Mouse (Mus musculus) CH12.LX (cell line): ENCODE measurements at regions not wholly inside any gene's neighbourhood (a gene's known extent, or its start where the extent isn't known, plus 50 kb on each side); places are given as distances from the start of the nearest gene placed in this dataset.

ENCODE experiments used
- DNase-seq: peaks from one replicate; pipeline ENCODE4 v3.0.0-alpha.2; 2013; ENCODE audit errors: extremely low read depth
- H3K27ac ChIP-seq: 2 replicates; pipeline ENCODE4 v1.5.1; 2012; ENCODE audit warnings: low read depth, mild to moderate bottlenecking, control low read depth, moderate library complexity; ENCODE audit not compliant: insufficient read depth
- H3K27me3 ChIP-seq: replicated peaks from 2 replicates; pipeline ENCODE3; 2012; ENCODE audit warnings: inconsistent platforms
- H3K36me3 ChIP-seq, 2 experiments: replicated peaks in 1 of 2; 2 replicates each; pipeline versions ENCODE3 to v1.6.1; 2012; ENCODE audit warnings: inconsistent platforms in 1 of 2, low read length in 1 of 2, mild to moderate bottlenecking in 1 of 2, mixed read lengths in 1 of 2, moderate library complexity in 1 of 2; ENCODE audit not compliant: control insufficient read depth in 1 of 2, insufficient read depth in 1 of 2
- H3K4me1 ChIP-seq, 2 experiments: 2 replicates each; pipeline ENCODE4 v1.6.1; 2012; ENCODE audit warnings: inconsistent platforms in 1 of 2, moderate library complexity in 1 of 2; ENCODE audit not compliant: insufficient read depth in 2 of 2, control insufficient read depth in 1 of 2
- H3K4me2 ChIP-seq: 2 replicates; pipeline ENCODE4 v1.6.1; 2012; ENCODE audit warnings: low read depth, mild to moderate bottlenecking, control low read depth; ENCODE audit not compliant: poor library complexity, insufficient read depth, severe bottlenecking
- H3K4me3 ChIP-seq, 3 experiments: fragments of 150-350 bp in 1 of 3; sonication (generic) in 1 of 3; replicated peaks in 1 of 3; 2 replicates each; pipeline versions ENCODE3 to v1.5.1; 2011 to 2012; ENCODE audit warnings: low read depth in 2 of 3, low read length in 2 of 3, mild to moderate bottlenecking in 2 of 3, moderate library complexity in 2 of 3, control low read depth in 1 of 3, improper control_type of control experiment in 1 of 3, inconsistent platforms in 1 of 3, mixed read lengths in 1 of 3; ENCODE audit not compliant: poor library complexity in 1 of 3
- H3K79me2 ChIP-seq: replicated peaks from 2 replicates; pipeline ENCODE4 v1.6.1; 2012; ENCODE audit warnings: mild to moderate bottlenecking, moderate library complexity; ENCODE audit not compliant: control insufficient read depth, poor library complexity, insufficient read depth, severe bottlenecking; ENCODE audit errors: extremely low read depth
- H3K9ac ChIP-seq: 2 replicates; pipeline ENCODE4 v1.6.1; 2012; ENCODE audit warnings: low read depth, mild to moderate bottlenecking, control low read depth, moderate library complexity; ENCODE audit not compliant: insufficient read depth
- H3K9me3 ChIP-seq: replicated peaks from 2 replicates; pipeline ENCODE3; 2012; ENCODE audit warnings: low read length, inconsistent platforms, mixed read lengths
- CHD2 ChIP-seq: IDR thresholded peaks from 2 replicates; pipeline ENCODE4 v1.6.1; 2011; ENCODE audit warnings: low read length, improper control_type of control experiment
- JUND ChIP-seq: conservative IDR thresholded peaks from 2 replicates; pipeline ENCODE4 v1.6.1; 2011; ENCODE audit warnings: low read depth, low read length, improper control_type of control experiment
- KAT2A ChIP-seq: IDR thresholded peaks from 2 replicates; pipeline ENCODE4 v1.6.1; 2012; ENCODE audit warnings: low read length, improper control_type of control experiment, inconsistent platforms; ENCODE audit not compliant: insufficient replicate concordance
- MAFK ChIP-seq: IDR thresholded peaks from 2 replicates; pipeline ENCODE4 v1.6.1; 2011; ENCODE audit warnings: low read length, improper control_type of control experiment; ENCODE audit not compliant: insufficient replicate concordance
- MAX ChIP-seq: IDR thresholded peaks from 2 replicates; pipeline ENCODE4 v1.6.1; 2011; ENCODE audit warnings: low read length, improper control_type of control experiment
- MAZ ChIP-seq: IDR thresholded peaks from 2 replicates; pipeline ENCODE4 v1.6.1; 2012; ENCODE audit warnings: low read depth, mild to moderate bottlenecking, inconsistent platforms, low read length, improper control_type of control experiment, moderate library complexity
- MXI1 ChIP-seq: IDR thresholded peaks from 2 replicates; pipeline ENCODE4 v1.6.1; 2011; ENCODE audit warnings: mild to moderate bottlenecking, low read depth, low read length, improper control_type of control experiment
- NELFE ChIP-seq: IDR thresholded peaks from 2 replicates; pipeline ENCODE4 v1.6.1; 2011; ENCODE audit warnings: low read depth, low read length, improper control_type of control experiment
- NRF1 ChIP-seq: IDR thresholded peaks from 2 replicates; pipeline ENCODE4 v1.6.1; 2014; ENCODE audit warnings: low read depth, mild to moderate bottlenecking, inconsistent platforms, low read length, improper control_type of control experiment, moderate library complexity
- POLR2A ChIP-seq: IDR thresholded peaks from 2 replicates; pipeline ENCODE4 v1.6.1; 2011; ENCODE audit warnings: low read depth, mild to moderate bottlenecking, improper control_type of control experiment, low read length
- RAD21 ChIP-seq: IDR thresholded peaks from 2 replicates; pipeline ENCODE4 v1.6.1; 2011; ENCODE audit warnings: low read depth, mild to moderate bottlenecking, low read length, improper control_type of control experiment, moderate library complexity
- USF1 ChIP-seq: IDR thresholded peaks from 2 replicates; pipeline ENCODE4 v1.6.1; 2014; ENCODE audit warnings: low read depth, mild to moderate bottlenecking, inconsistent platforms, low read length, improper control_type of control experiment
- ZC3H11A ChIP-seq: IDR thresholded peaks from 2 replicates; pipeline ENCODE4 v1.6.1; 2012; ENCODE audit warnings: low read depth, mild to moderate bottlenecking, inconsistent platforms, low read length, improper control_type of control experiment
- ZKSCAN1 ChIP-seq: IDR thresholded peaks from 2 replicates; pipeline ENCODE4 v1.6.1; 2012; ENCODE audit warnings: low read depth, inconsistent platforms, low read length, improper control_type of control experiment, borderline replicate concordance
- dilution Hi-C: fragments of 300-500 bp; cut with MboI; formaldehyde crosslinking; loops from 2 replicates; pipeline ENCODE4 v1.14.3; 2020; ENCODE audit warnings: low sequenced_read_pairs; ENCODE audit not compliant: extremely low pct_unique_long_range_greater_than_20kb, extremely low pct_ligation_motif_present
- in situ Hi-C: fragments of 300-500 bp; cut with MboI; formaldehyde crosslinking; loops from 3 replicates; pipeline ENCODE4 v1.14.3; 2019; ENCODE audit warnings: low sequenced_read_pairs, low pct_ligation_motif_present, low pct_unique_long_range_greater_than_20kb, mixed read lengths

DNA sequence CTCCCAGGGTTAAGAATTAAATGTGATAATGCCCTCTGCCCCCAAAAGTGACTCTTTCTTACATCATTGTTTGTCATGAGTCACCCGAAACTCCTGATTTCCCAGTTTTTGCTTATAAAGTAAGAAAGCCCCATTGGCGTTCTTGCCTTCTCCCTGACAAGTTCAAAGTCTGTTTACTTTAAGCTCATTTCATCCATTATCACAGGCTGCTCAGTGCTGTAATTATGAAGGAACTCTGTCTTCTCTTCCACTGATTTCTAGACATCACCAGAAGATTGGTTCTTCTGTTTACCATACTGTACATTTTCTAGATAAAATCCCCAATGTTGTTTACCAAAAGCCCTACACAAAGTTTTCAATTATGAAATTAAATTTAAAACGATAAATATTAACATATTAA, 81.2 kb upstream of the 4933402D24Rik start:
- Histone ChIP-seq H3K4me3 (no peak overlapping the region), H3K36me3 (no peaks in the 10 kb centered on the region), H3K4me2 (no peak overlapping the region), H3K9me3 (no peaks in the 10 kb centered on the region), H3K79me2 (no peaks in the 10 kb centered on the region), H3K4me1 (peaks cover 0 to 10% of the 10 kb centered on the region in 2 experiments; a peak in 1 of 4 replicates), H3K9ac (no peak overlapping the region), H3K27ac (no peak overlapping the region), H3K27me3 (no peaks in the 10 kb centered on the region)
- dilution Hi-C loops = no loop called here
- DNase-seq = no peak
- no peak for TF ChIP-seq USF1
- TF ChIP-seq MXI1 = no peak
- no peak for TF ChIP-seq JUND
- TF ChIP-seq ZKSCAN1 = no peak
- no peak for TF ChIP-seq KAT2A
- no peak for TF ChIP-seq RAD21
- TF ChIP-seq CHD2 = no peak
- TF ChIP-seq NELFE = no peak
- no peak for TF ChIP-seq POLR2A
- in situ Hi-C loops = no loop called here

DNA sequence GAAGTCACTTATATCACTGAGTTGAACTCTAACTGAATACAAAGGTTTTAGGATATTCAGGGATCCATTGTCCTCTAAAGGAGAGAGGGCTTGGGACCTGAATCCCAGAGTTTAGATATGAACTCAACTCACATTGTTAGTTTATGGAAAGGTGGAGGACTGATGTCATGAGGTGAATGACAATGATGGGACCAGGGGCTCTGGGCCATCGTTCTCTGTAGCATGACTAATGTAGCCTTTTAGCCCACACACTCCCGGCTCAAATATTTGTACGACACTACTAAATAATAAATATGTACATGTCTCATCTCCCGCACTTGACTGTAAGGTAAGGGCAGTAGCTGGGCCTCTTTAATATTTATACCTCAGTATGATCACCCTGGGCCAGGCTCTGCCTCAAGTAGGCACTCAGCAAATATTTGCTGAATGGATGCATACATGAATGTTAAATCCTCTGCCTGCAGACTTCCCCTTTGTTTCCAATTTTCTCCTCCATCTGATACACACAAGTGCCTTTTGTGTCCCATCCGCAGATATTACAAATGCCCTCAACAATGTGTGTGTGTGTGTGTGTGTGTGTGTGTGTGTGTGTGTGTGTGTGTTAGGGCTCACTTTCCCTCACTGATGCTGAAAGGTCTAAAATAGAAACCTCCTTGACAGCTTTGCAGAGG, 59.2 kb upstream of the 4933402D24Rik start:
- no peak overlapping the region for H3K9ac ChIP-seq
- no peak overlapping the region for H3K4me3 ChIP-seq
- in situ Hi-C loops = no loop called here
- TF ChIP-seq ZC3H11A = no peak
- TF ChIP-seq MAFK = no peak
- TF ChIP-seq NRF1 = no peak
- TF ChIP-seq MXI1 = no peak
- TF ChIP-seq MAX = no peak
- TF ChIP-seq KAT2A = no peak
- no peak for TF ChIP-seq MAZ
- TF ChIP-seq POLR2A = no peak
- TF ChIP-seq, all 38 proteins: peak for 0
- no peaks in the 10 kb centered on the region for H3K4me1 ChIP-seq
- no peaks in the 10 kb centered on the region for H3K36me3 ChIP-seq
- H3K4me2 ChIP-seq = no peak overlapping the region
- no peaks in the 10 kb centered on the region for H3K27me3 ChIP-seq
- no peak overlapping the region for H3K27ac ChIP-seq
- H3K79me2 ChIP-seq = no peaks in the 10 kb centered on the region
- DNase-seq = no peak
- H3K9me3 ChIP-seq = no peaks in the 10 kb centered on the region
- dilution Hi-C loops = no loop called here
